Mouse (Mus musculus): ENCODE results near the gene Msi2.

DNA sequence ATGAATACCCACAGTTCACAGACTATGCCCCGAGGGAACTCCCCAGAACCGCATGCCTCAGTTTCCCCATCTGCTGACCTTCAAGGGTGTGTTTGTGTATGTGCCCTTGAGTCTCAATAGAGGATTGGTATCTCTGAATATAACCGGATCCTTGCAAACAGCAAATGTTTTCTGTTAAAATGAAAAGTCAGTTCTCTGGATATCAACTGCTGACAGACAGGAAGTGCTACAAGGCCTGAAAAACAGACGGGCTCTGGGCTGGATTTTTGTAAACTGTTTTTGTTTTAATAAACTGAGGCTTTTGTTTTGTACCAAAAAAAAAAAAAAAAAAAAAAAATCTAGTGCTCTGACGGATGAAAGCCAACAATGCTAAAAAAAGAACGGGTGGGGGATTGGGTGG lies 95.8 kb downstream of the Msi2 start:
- TF ChIP-seq CTCF (IDR thresholded peaks at IDR 0.05; ENCODE audit: control insufficient read depth, insufficient read depth, insufficient replicate concordance, low read depth, low read length) = no peak
- no peak for TF ChIP-seq POLR2A (IDR thresholded peaks at IDR 0.05; ENCODE audit: control insufficient read depth, low read depth, low read length)
